Mouse (Mus musculus) bone marrow, adult 2 months (tissue): Measurements from ENCODE around the gene Zdhhc17.

Source experiments
- CTCF ChIP-seq: fragments of 200-500 bp; IDR thresholded peaks from 2 replicates; pipeline ENCODE4 v1.5.1; 2011; ENCODE audit warnings: low read length, control low read depth; ENCODE audit not compliant: control insufficient read depth, insufficient read depth
- POLR2A ChIP-seq: fragments of 200-500 bp; IDR thresholded peaks from 2 replicates; pipeline ENCODE4 v1.6.1; 2011; ENCODE audit warnings: low read depth, mild to moderate bottlenecking, control low read depth, low read length, borderline replicate concordance; ENCODE audit not compliant: control insufficient read depth

- TF ChIP-seq POLR2A: no peak
- no peak for TF ChIP-seq CTCF
These were observed 82.4 kb downstream of the Zdhhc17 start for GRCm38 (mm10) chr10:110927491-110927890.
